Mouse (Mus musculus): ENCODE measurements at regions not wholly inside any gene's neighbourhood (a gene's known extent, or its start where the extent isn't known, plus 50 kb on each side); places are given as distances from the start of the nearest gene placed in this dataset.

DNA sequence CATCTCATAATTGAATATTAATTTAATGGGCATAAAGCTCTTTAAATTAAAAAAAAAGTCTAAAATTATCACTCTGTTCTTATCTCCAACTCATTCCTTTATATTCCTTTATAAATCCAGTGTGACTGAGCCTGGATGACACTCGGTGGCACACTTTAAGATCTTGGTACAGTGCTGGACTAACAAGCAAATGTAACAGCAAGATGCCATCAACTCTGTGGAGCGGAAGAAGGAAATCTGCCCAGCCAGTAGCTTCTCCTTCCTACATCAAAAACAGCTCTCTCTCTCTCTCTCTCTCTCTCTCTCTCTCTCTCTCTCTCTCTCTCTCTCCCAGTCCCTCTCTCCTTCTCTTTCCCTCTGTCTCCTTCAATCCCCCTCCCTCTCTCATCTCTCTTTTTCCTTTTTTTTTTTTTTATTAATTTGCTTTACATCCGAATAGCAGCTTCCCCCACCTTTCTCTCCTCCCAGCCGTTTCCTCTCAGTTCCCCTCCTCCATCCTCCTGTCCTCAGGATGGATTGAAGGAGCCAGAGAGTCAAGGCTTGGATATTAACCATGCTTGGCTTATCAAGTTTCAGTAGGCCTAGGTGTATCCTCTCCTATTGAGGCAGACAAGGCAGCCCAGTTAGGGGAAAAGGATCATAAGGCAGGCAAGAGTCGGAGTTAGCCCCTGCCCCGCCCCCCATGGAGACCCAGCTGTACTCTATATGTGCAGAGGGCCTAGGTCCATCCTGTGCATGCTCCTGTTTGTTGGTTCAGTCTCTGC lies 130.4 kb upstream of the Tmtc2 start:
- no peak for DNase-seq (ENCODE audit: extremely low spot score in 1 of 2, low spot score in 1 of 2)

DNA sequence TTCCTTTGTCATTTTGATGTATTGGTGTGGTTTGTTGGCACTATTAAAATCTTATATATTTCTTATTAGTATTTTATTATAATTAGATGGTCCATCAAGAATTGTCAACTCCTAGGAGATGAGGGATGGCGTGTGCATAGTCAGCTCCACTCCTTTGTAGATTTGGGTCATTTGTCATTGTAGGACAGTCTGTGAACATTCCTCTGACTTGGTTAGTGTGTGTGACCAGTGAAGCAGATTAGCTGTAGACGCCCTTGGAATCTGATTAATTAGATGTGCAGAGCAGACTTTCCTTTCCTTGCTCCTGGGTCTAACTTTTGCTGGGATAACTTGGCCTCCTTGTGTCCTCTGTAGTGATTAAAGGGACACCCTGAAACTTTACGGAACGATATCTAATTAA lies 118.9 kb upstream of the Tmtc2 start:
- no peak for DNase-seq (ENCODE audit: extremely low spot score in 1 of 2, low spot score in 1 of 2)

- DNase-seq (ENCODE audit: extremely low spot score in 1 of 2, low spot score in 1 of 2): peak in 1 of 2 experiments; percentile 4
Measured at GRCm38 (mm10) chr10:105689388-105689787, 115.1 kb upstream of the Tmtc2 start.

DNA sequence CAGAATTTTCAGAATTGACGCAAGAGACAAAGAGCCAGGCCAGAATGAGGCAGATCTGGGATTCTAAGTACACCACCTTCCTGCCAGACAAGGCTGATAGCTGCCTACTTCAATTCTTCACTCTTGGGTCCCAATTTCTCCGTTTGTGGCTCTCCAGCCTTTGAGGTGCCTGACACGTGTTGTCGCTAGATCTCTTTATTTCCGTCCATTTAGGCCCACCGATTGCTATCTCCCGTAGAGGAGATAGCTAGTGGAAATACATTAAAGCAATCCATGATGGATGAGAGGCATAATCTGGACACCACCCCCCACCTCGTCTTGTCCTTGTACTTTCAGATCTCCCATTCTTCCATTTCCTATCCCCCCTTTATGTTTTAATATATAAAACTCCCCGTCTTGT lies 114.6 kb upstream of the Tmtc2 start:
- DNase-seq (ENCODE audit: extremely low spot score in 1 of 2, low spot score in 1 of 2): no peak

DNA sequence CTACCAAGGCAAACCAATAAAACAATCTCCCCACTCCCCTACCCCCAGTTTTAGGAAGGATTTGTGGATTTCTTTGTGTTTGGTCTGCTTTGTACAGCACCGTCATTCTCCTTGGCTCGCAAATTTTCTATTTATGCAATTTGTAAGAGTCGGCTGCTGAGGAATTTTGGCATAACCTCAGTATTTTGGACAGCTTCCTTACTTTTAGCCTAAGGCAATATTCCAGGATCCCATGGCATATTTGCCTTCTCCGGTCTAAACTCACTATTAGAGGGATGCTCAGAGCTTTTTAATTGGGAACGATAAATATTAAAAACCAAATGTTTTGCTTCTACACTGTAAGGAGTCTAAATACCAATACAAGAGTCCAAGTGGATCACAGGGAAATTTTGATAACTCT lies 112.6 kb upstream of the Tmtc2 start:
- no peak for DNase-seq (ENCODE audit: extremely low spot score in 1 of 2, low spot score in 1 of 2)

DNA sequence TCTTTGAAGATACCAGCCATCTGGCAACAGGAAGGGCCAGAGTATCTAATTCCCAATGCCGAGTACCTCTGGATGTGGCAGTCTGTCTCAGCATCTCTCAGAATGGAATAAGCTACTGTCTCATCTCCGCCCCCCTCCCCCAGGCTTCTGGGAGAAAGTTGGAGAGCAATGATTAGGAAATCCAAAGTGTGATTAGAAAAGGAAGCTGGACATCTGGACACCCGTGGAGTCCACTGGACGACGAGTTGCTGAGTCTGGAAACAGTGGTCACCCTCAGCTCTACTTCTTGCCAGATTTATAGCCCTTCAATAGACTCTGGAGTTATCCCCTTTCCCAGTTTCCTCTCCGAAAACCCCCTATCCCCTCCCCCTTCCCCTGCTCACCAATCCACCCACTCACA lies 105.3 kb upstream of the Tmtc2 start:
- no peak for DNase-seq (ENCODE audit: extremely low spot score in 1 of 2, low spot score in 1 of 2)

DNA sequence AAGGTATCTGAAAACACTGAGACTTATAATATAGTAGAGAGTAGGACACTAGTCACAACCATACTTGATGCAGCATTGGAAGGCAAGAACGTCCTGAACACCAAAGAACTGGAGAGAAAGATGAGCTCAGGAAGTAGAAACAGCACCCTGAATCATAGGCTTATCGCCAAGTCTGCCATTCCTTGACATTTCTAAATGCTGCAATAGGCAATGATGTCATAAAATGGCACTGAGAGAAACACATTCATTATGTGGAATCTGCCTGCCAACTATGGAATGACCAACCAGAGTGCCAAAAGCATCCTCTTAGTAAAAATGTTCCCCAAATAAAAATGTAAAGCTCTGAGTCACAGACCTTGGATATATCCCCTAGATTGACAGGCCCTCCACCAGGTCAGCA lies 92.7 kb upstream of the Tmtc2 start:
- no peak for DNase-seq (ENCODE audit: extremely low spot score in 1 of 2, low spot score in 1 of 2)

GRCm38 (mm10) chr10:105660761-105661160 lies 86.5 kb upstream of the Tmtc2 start:
- DNase-seq (ENCODE audit: extremely low spot score in 1 of 2, low spot score in 1 of 2): no peak

DNA sequence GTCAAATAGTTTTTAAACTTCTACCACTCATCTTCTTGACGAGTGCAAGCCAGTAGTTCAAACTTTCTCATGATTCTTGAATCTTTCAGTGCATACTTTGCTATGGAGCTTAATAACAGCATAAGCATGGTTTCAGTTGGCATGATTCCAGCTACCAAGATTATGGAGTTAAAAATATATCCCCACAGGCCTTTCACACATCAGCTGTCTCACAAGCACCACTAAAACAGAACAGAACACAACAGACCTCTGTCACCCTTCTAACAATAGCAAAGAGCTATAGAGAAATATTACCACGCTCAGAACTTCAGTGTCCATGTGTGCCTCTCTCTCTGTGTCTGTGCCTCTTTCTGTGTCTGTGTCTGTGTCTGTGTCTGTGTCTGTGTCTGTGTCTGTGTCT lies 82.5 kb upstream of the Tmtc2 start:
- peak in 1 of 2 experiments; percentile 3 for DNase-seq (ENCODE audit: extremely low spot score in 1 of 2, low spot score in 1 of 2)

DNA sequence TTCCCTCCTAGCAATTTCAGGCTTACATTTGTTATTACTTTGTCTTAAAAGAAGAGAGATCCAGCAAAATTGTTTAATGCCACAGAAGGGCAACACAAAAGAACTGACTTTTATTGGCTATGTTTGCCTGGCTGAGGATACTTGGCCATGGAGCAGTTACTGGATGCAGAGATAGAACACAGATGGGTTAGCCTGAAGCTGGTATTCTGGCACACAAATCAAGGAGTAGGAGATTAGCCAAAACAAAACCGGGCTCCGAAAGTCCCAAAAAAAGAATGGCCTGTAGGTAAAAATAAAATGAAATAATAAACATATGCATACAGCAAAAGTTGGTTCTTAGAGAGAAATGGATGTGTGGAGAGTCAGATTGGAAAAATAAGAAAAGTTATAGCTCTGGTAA lies 78.2 kb upstream of the Tmtc2 start:
- no peak for DNase-seq (ENCODE audit: extremely low spot score in 1 of 2, low spot score in 1 of 2)

- peak in 1 of 2 experiments; percentile 10 for DNase-seq (ENCODE audit: extremely low spot score in 1 of 2, low spot score in 1 of 2)
Measured at GRCm38 (mm10) chr10:105639011-105639451, 64.8 kb upstream of the Tmtc2 start.

DNA sequence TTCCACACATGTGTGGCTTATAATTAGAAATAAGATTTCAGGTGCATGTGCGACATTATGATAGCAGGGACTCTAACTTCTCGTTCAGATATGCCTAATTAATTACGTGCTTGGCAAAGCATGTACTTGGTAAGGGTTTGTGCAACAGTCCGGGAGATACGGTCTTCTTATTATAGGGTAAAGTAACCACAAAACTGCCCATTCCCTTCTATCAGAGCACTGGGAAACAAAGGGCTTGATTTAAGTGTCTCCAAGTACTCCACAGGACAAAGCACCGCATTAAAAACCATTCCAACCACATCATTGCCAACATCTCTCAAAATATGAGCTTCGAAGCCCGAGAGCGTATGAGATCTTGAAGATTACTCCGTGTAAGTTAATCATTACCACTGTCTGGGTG lies 64.2 kb upstream of the Tmtc2 start:
- no peak for DNase-seq (ENCODE audit: extremely low spot score in 1 of 2, low spot score in 1 of 2)

DNA sequence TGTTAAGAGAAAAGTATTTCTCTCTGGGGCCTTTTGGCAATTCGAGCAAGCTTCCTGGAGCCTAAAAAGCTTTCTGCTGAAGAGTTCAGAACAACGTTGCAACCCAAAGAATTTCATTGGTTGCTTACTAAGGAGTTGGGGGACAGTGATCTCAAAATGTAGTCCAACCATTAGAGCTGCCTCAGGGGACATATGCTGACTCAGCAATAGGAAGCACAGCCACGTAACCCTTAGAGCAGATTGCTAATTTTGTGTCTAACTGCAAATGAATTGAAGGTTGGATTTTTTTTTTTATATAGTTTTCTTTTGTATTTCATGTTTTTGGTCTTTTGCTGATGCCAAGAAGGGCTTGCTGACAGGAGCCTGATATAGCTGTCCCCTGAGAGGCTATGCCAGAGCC lies 52.6 kb upstream of the Tmtc2 start:
- DNase-seq (ENCODE audit: extremely low spot score in 1 of 2, low spot score in 1 of 2): no peak

DNA sequence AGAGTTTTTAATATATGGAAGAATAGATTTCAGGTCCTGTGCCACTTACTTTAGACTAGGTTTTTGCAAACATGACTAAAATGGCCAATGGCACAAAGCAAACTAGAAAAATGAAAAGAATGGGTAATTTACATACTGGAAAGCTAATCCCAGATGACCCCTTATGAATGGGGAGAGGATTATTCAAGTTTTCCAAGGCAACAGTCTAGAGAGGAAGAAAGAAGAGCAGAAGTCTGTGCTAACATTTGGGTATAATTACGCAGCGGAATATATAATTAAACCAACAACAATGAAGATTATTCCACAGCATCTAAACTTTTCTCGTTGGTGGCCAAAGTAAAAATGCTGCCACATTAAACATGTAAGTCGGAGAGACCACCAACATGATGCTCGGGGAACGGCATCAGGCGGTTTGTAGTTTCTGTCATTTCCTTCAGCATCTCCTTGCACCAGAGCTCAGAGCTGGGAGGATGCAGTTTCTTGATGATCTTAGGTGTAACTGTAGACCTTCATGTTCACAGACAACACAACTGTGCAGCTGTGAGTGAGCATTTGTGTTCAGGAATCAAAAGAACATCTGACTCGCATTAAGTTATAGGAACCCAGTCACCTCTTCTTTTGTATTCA lies 51.2 kb upstream of the Tmtc2 start:
- no peak for DNase-seq (ENCODE audit: extremely low spot score in 1 of 2, low spot score in 1 of 2)
